Mouse (Mus musculus): ENCODE results near the gene Twf2.
"Not testable (repeated sequence)": the region's sequence is repeated elsewhere in the genome, so short reads cannot be mapped to it uniquely, and the experiment has no call there.

The Twf2 gene

DNA sequence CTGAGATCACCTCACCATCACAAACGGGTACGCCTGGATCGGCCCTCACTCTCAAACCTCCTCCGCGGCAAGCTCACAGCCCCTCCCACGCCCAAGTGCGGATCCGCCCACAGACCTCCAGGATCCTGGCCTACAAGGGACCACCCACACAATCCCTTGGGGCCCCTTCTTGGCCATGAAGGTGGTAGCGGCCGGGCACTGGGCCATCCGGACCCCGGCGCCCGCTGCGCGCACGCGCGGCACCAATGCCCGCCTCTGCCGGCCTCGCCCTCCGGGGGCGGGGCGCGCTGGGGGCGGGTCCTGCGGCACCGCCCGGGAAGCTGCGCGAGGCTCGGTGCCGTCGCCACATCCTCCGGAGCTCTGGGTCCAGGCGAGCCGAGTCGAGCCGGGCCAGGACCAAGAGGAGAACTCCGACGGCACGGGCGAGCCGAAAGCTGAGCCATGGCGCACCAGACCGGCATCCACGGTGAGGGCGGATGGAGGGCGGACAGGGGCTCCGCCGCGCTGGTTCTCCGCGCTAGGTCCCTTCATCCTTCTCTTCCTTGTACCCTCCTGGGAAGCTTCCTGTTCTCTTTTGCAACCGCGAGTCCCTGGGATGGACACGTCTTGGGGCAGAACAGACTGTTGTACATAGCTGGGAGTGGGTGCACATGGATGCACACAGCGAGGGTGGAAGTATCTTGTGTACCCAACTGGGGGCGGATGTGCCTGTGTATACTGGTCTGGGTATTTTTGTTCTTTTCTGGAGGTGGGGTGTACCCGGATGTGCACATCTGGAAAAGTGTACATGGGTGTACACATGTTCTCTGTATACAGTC, at the start of gene Twf2:
TSS of gene Twf2 (plus strand) at position 290 of the 818 bp plus-strand sequence.
- in situ Hi-C loops (cut with MseI, MboI) = no loop called here

DNA sequence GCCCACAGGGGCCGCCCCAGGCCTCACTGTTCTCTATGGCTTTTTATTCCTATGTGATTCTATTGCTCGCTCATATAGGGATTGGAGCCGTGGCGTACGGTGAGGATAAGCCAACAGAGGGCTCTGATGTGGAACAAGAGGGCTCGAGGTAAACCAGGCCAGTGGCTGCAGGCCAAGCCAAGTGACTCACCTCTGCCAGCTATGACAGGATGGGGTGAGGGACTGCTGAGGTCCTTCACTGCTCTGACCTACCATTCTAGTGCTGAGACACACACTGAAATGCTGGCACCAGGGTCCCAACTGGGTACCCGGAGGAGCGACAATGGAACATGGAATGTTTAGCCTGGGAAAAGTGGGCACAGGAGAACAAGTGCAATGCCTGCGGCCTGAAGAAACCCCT, 48.8 kb upstream of the Twf2 start:
- in situ Hi-C loops (cut with MseI, MboI) = no loop called here

GRCm38 (mm10) chr9:106156419-106156818, 46.5 kb upstream of the Twf2 start:
- in situ Hi-C loops (cut with MseI, MboI) = no loop called here

DNA sequence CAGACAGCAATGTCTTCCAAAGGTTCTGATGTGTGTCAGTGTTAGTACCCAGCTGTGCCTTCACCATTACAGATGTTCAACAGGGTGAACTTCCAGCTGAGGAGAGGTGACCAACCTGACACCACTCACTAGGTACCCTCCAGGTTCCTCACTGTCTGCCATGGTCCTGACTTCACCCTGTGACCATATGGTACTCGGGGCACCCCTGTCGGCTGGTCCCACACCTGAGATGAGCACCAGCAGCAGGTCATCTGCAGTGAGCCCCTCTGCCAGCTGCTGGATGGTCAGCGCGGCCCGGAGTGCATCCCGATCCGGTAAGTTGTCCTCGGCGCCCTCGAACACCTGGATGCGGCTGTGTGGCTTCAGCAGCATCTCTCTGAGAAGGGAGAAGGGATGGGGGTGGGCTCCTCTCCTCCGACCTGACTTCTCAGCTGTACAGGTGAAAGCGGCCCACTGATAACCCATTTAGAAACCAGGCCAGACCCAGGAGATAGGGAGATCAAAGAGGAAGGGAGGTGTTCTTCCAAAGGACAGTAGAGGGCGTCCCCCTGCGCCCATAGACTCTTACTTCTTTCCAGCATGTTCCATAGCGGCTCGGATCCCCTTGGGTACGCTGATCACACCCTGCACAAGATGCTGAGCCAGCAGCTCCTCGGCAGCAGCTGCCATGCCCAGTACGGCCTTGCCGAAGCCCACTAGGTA, 45.8 kb upstream of the Twf2 start:
- in situ Hi-C loops (cut with MseI, MboI) = no loop called here

DNA sequence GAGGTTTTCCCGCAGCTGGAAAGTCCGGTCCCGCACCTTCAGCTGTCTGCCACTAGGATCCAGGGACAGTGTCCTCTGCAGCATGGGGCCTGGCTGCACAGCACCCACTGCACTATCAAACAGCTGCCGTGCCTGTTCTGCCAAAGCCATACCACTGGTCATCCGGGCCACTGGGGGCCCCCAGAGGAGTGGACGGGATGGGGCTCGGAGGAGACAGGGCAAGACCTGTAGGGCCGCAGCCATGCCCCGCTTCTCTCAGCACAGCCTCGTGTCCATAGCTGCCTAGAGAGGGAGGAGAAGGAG, 45.3 kb upstream of the Twf2 start:
- in situ Hi-C loops (cut with MseI, MboI) = no loop called here

- in situ Hi-C loops (cut with MseI, MboI) = no loop called here
Measured at GRCm38 (mm10) chr9:106158037-106158491, 44.8 kb upstream of the Twf2 start, which contains the start of gene Glyctk. Glyctk (minus strand) TSS chr9:106158138.

- in situ Hi-C loops (cut with MseI, MboI) = no loop called here
Measured at GRCm38 (mm10) chr9:106159237-106159636, 43.7 kb upstream of the Twf2 start.

DNA sequence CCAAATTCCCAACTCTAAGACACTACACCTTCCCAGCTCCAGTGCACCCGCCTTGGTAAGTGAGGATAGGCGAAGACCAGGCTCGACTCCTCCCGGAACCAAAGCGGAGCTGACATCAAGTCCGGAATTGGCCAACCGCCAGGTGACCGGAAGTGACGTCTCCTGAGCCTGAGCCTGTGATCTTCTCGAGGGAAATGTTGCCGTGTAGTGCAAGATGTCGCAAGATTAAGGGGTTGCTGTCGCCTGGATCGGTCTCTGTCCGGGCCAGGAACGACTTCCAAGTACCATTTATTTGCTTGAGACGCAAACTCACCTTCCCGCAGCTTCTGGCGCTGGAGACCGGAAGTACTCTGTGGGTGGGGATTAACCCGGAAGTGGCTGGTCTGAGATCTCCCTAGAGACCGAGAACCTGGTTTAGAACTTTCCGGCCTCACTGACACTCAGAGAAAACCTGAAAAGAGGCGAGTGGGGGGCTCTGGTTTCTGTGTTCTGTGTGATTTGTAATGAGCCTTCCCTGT, 43.1 kb upstream of the Twf2 start:
- in situ Hi-C loops (cut with MseI, MboI) = no loop called here

GRCm38 (mm10) chr9:106160426-106160825, 42.5 kb upstream of the Twf2 start:
- in situ Hi-C loops (cut with MseI, MboI) = no loop called here

- in situ Hi-C loops (cut with MseI, MboI) = no loop called here
Measured at GRCm38 (mm10) chr9:106166709-106167108, 36.2 kb upstream of the Twf2 start.

DNA sequence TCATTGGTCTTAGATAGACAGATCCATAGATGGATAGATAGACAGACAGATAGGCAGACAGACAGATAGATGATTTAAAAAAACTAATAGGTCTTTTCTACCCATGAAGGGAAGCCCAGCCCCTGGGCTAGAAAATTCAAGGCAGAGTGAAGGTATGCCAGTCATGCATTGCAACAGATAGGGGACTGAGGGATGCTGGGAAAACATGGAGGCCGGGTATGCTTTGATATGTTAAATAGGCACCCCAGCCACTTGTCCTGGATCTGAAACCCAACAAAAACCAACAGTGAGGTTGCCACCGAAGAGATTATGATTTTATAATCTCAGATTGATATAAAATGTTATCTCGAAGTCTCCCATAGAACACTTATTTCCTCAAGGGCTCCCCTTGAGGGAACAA, 35.7 kb upstream of the Twf2 start:
- in situ Hi-C loops (cut with MseI, MboI) = no loop called here

DNA sequence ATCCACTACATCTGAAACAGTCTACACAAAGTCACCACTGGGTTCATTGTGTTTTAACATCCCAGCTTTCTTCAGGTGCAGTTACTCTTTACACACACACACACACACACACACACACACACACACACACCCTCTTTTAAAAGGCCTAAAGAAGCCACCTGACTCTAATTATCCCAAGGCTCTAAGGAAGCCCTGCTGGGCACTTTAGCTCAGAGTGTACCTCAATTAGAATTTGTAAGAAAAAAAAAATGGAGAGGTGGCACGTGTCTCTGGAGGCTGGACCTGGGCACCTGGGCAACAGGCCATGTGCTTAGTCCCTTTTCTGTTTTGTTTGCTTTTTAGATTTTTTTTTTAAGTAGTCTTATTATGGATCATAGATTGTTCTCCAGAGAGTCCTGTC, 35.2 kb upstream of the Twf2 start:
- in situ Hi-C loops (cut with MseI, MboI) = no loop called here

GRCm38 (mm10) chr9:106169006-106169405, 33.9 kb upstream of the Twf2 start:
- in situ Hi-C loops (cut with MseI, MboI) = not testable (repeated sequence)

DNA sequence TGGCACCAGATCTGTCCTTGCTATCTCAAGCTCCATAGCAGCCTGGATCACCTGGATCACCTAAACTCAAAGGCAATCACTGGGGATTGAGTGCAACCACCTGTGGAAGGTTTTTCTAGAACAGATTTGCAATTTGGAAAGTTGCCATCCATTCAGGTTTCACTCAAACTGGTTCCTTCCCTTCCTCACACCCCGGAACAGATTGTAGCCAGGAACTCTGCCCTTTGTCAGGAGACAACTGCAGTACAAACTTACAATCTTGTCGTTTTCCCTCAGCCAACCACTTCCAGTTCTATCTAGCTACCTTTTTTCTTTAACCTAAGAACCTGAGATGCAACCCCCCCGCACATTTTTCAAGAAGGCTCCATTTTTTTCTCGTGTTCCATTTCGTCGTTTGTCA, 33.0 kb upstream of the Twf2 start:
- in situ Hi-C loops (cut with MseI, MboI) = no loop called here

- in situ Hi-C loops (cut with MseI, MboI) = no loop called here
Measured at GRCm38 (mm10) chr9:106170556-106171345, 32.2 kb upstream of the Twf2 start, which contains the start of gene Wdr82. Wdr82 (plus strand) TSS chr9:106170928.

DNA sequence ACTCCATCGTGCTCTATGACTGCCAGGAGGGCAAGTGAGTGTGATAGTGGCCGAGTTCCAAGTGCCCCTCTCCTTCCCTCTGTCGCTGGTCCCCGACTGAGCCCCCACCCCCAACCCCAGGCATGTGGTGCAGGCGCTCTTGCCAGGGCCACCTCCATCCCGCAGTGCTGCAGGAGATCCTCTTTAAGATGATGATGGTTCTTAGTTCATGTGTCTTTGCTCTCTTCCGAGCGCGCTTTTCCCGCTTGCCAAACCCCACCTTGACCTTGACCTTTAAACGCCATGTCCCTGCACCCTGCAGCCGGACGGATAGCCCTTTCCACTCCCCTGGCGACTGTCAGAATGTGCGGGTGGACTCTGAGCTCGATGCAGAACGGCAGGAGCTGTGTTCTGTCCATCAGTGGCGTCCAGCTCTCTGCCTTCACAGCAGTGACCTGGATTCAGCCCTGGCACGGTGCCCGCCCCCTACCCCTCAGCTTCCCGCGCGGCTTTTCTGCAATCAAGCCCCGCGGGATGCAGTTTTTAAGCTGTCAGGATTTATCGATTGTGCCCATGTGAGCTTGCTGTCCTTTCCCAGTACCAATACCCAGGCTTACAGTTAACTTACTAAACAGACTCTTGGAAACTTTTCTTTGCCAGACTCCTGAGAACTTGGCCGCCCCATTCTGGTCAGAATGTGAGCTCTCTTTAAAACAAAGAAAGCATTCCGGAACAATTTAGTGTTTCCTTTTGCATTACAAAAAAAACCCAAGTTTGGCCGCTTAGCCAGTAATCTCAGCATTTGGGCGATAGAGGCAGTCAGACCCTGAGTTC, 31.4 kb upstream of the Twf2 start:
- in situ Hi-C loops (cut with MseI, MboI) = no loop called here

DNA sequence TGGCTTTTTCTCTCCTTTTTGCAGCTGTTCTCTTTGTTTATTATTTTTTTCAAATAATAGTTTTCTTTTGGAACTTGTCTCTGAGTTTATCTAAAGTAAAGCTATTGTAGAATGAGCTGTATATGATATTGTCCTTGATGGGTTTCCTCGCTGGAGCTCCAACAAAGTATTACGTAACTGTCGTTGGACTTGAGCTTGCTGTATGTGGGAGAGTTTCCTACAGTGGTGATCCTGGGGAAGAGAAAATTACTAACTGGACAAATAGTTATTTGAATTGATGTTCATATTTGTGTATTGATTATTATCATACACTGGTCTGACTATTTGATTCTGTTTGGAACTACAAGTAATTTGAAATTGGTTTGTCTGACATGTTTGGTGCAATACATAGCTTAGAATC, 30.4 kb upstream of the Twf2 start:
- in situ Hi-C loops (cut with MseI, MboI) = no loop called here

GRCm38 (mm10) chr9:106173363-106173762, 29.5 kb upstream of the Twf2 start:
- in situ Hi-C loops (cut with MseI, MboI) = no loop called here

GRCm38 (mm10) chr9:106175552-106176200, 27.2 kb upstream of the Twf2 start:
- in situ Hi-C loops (cut with MseI, MboI) = no loop called here

GRCm38 (mm10) chr9:106176769-106177168, 26.1 kb upstream of the Twf2 start:
- in situ Hi-C loops (cut with MseI, MboI) = no loop called here

GRCm38 (mm10) chr9:106177799-106178198, 25.1 kb upstream of the Twf2 start:
- in situ Hi-C loops (cut with MseI, MboI) = no loop called here
